Mouse (Mus musculus) heart, embryonic 14.5 days (tissue): ENCODE results near the gene Txndc16. TPM values are rescaled to one million over a fixed set of nuclear protein-coding genes. Genes with fewer than 3 reads are reported as not detected.

Experiments used
- ATAC-seq: fragments of 200-750 bp; cut with Nextera tagmentation; 2 replicates; pipeline ENCODE4 v1.8.0; 2017; ENCODE audit warnings: low read depth, moderate TSS enrichment; ENCODE audit not compliant: insufficient number of reproducible peaks, insufficient read depth, low FRiP score
- H3K27ac ChIP-seq, 2 experiments: fragments of 200-500 bp in 1 of 2; fragments of 300-500 bp in 1 of 2; sonication (generic) in 1 of 2; replicated peaks in 1 of 2; 2 replicates each; pipeline ENCODE4 v1.5.1; 2012 to 2014; ENCODE audit warnings: low read depth in 2 of 2, low read length in 2 of 2, control low read depth in 1 of 2, mild to moderate bottlenecking in 1 of 2, mixed read lengths in 1 of 2; ENCODE audit not compliant: control insufficient read depth in 1 of 2, insufficient read depth in 1 of 2
- H3K27me3 ChIP-seq: fragments of 300-500 bp; sonication (generic); 2 replicates; pipeline ENCODE4 v1.6.1; 2014; ENCODE audit warnings: mild to moderate bottlenecking, low read length, control low read depth; ENCODE audit not compliant: control insufficient read depth, insufficient read depth
- H3K36me3 ChIP-seq: fragments of 300-500 bp; sonication (generic); 2 replicates; pipeline ENCODE4 v1.6.1; 2014; ENCODE audit warnings: mild to moderate bottlenecking, control low read depth, low read length, mixed read lengths; ENCODE audit not compliant: control insufficient read depth, insufficient read depth
- H3K4me1 ChIP-seq, 2 experiments: fragments of 200-500 bp in 1 of 2; fragments of 300-500 bp in 1 of 2; sonication (generic) in 1 of 2; 2 replicates each; pipeline ENCODE4 v1.6.1; 2012 to 2014; ENCODE audit warnings: low read length in 2 of 2, control low read depth in 1 of 2, mixed read lengths in 1 of 2; ENCODE audit not compliant: control insufficient read depth in 2 of 2, insufficient read depth in 2 of 2
- H3K4me2 ChIP-seq: fragments of 300-500 bp; sonication (generic); 2 replicates; pipeline ENCODE4 v1.6.1; 2014; ENCODE audit warnings: mild to moderate bottlenecking, low read length
- H3K4me3 ChIP-seq, 2 experiments: fragments of 200-500 bp in 1 of 2; fragments of 300-500 bp in 1 of 2; sonication (generic) in 1 of 2; 2 replicates each; pipeline ENCODE4 v1.5.1; 2012 to 2014; ENCODE audit warnings: low read length in 2 of 2, mild to moderate bottlenecking in 2 of 2, control low read depth in 1 of 2, low read depth in 1 of 2, moderate library complexity in 1 of 2; ENCODE audit not compliant: control insufficient read depth in 1 of 2, insufficient read depth in 1 of 2
- H3K9ac ChIP-seq: fragments of 300-500 bp; sonication (generic); 2 replicates; pipeline ENCODE4 v1.6.1; 2014; ENCODE audit warnings: mild to moderate bottlenecking, low read length
- H3K9me3 ChIP-seq: fragments of 300-500 bp; sonication (generic); 2 replicates; pipeline ENCODE4 v1.6.1; 2016; ENCODE audit warnings: low read length, control low read depth; ENCODE audit not compliant: control insufficient read depth
- WGBS: fragments of 180-500 bp; shearing (Covaris S2); extraction: QIAGEN DNeasy Blood & Tissue Kit; methylation state at CpG from one replicate; pipeline ENCODE4 v1.1.7; 2014; 5-methylcytosine and 5-hydroxymethylcytosine counted together
- polyA plus RNA-seq: library from polyadenylated mRNA; unstranded; fragments of >200 nt; fragmentation: Nextera tagmentation; extraction: Ambion mirVana; gene quantifications from 2 replicates; pipeline ENCODE4 v1.2.1, GENCODE M21; 2014

Gene Txndc16
- polyA plus RNA-seq, result 15.3 and 17.7 TPM in 2 replicates

DNA sequence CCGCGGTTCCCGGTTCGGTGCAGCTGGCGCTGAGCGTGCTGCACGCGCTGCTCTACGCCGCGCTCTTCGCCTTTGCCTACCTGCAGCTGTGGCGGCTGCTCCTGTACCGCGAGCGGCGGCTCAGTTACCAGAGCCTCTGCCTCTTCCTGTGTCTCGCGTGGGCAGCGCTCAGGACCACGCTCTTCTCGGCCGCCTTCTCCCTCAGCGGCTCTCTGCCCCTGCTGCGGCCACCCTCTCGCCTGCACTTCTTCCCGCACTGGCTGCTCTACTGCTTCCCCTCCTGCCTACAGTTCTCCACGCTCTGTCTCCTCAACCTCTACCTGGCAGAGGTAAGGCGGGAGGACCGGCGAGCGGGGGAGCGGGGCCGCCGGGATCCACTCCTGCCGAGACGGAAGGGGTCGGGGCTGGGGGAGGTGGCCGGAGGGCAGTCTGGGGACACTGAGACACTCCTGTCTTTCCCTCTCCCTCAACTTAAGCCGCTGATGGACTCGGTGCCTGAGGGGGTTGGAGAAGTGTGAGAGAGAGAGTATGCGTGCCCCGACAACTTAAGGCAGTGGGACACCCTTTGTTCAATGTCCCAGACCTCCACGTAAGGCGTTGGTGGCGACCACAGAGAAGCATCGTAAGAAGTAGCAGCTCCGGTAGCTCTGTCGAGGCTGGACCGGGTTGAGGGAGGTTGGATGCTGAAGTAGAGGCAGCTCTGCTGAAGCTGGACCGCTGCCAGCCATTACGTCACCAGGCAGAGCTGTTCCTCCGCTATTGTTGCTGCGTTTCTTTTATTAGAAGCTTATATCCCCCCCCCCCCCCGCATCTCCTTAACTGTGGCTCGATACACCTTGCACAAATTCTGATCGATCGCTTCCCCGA is at the start of gene Txndc16:
Txndc16 (minus strand) TSS at position 239 of the 867 bp plus-strand sequence.
- Histone ChIP-seq H3K9ac (peak within 1 kb of the TSS; percentile 92), H3K36me3 (no peaks in the 10 kb centered on the region), H3K27ac (peak within 1 kb of the TSS; percentile 89 to 96), H3K9me3 (no peaks in the 10 kb centered on the region), H3K4me2 (peak within 1 kb of the TSS; percentile 95), H3K27me3 (no peaks in the 10 kb centered on the region), H3K4me1 (0 out of 4 replicates have a peak, but pooled peaks cover 0 to 5% of the 10 kb centered on the region in 2 experiments), H3K4me3 (peak within 1 kb of the TSS; percentile 68 to 89)
- WGBS, result under 1% methylated on average over 58 of the region's 59 CpGs
- ATAC-seq, result peak; percentile 36

GRCm38 (mm10) chr14:45263831-45264592 is 43.9 kb upstream of the Txndc16 start:
- ATAC-seq, result no peak
- no peaks in the 10 kb centered on the region for H3K4me1 ChIP-seq
- H3K36me3 ChIP-seq, result peaks cover 6% of the 10 kb centered on the region; the same call in 1 of the 2 replicates
- no peak overlapping the region for H3K4me3 ChIP-seq
- H3K27me3 ChIP-seq, result no peaks in the 10 kb centered on the region
- WGBS, result 83% methylated on average over 3 of the region's 3 CpGs
- no peak overlapping the region for H3K4me2 ChIP-seq
- peaks cover 3% of the 10 kb centered on the region; the same call in 1 of the 2 replicates for H3K9me3 ChIP-seq
- H3K9ac ChIP-seq, result no peak overlapping the region
- no peak overlapping the region for H3K27ac ChIP-seq

DNA sequence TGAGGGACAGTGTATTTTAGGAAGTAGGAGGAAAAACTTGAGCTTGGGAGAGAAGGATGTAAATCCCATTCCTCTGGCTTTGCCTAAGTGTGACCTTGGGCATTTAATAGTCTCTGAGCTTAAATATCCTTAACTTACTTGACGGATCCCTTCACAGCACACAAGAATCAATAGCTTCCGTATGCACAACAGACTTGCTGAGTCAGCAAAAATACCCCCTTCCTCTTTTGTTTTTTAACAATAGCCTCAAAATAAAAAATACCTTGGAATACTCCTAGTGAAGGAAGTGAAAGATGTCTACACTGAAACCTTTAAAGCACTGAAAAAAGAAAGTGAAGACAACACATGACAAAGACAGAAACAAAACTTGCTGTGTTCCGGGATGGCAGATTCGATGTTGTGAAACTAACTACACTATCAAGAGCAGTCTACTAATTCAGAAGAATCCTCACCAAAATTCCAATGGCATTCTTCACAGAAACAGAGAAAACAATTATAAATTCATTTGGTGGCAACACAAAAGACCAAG is 31.5 kb upstream of the Txndc16 start:
- Histone ChIP-seq H3K4me1 (no peaks in the 10 kb centered on the region), H3K9ac (no peak overlapping the region), H3K36me3 (0 out of 2 replicates have a peak, but pooled peaks cover 6% of the 10 kb centered on the region), H3K4me2 (no peak overlapping the region), H3K9me3 (no peaks in the 10 kb centered on the region), H3K27me3 (no peaks in the 10 kb centered on the region), H3K4me3 (no peak overlapping the region), H3K27ac (no peak overlapping the region)
- ATAC-seq, result no peak
- WGBS, result 87% methylated on average over 4 of the region's 4 CpGs

DNA sequence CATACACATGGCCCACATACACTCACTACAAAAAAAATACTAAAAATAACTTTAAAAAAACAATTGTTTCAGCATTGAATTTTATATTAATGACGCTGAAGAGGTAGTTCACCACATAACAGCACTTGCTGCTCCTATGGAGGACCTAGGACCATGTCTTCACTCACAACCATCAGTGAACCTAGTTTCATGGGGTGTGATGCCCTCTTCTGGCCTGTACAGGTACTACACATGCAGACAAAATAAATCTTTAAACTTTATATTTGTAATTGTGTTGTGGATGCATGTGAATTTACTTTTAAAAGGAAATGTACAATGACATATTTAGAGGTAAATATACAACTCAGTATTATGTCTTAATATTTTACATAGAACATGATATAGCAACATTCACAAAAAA is 21.5 kb upstream of the Txndc16 start:
- no peaks in the 10 kb centered on the region for H3K36me3 ChIP-seq
- H3K9me3 ChIP-seq, result no peaks in the 10 kb centered on the region
- H3K4me3 ChIP-seq, result no peak overlapping the region
- H3K4me1 ChIP-seq, result no peaks in the 10 kb centered on the region
- ATAC-seq, result no peak
- no peak overlapping the region for H3K4me2 ChIP-seq
- H3K27ac ChIP-seq, result no peak overlapping the region
- H3K27me3 ChIP-seq, result no peaks in the 10 kb centered on the region
- no peak overlapping the region for H3K9ac ChIP-seq
- WGBS, result 53% methylated on average over 1 of the region's 1 CpGs

GRCm38 (mm10) chr14:45239042-45239441 is 18.9 kb upstream of the Txndc16 start:
- Histone ChIP-seq H3K4me3 (no peak overlapping the region), H3K4me1 (no peaks in the 10 kb centered on the region), H3K4me2 (no peak overlapping the region), H3K36me3 (no peaks in the 10 kb centered on the region), H3K27ac (no peak overlapping the region), H3K27me3 (no peaks in the 10 kb centered on the region), H3K9me3 (no peaks in the 10 kb centered on the region), H3K9ac (no peak overlapping the region)
- no peak for ATAC-seq
- WGBS, result 85% methylated on average over 2 of the region's 2 CpGs

DNA sequence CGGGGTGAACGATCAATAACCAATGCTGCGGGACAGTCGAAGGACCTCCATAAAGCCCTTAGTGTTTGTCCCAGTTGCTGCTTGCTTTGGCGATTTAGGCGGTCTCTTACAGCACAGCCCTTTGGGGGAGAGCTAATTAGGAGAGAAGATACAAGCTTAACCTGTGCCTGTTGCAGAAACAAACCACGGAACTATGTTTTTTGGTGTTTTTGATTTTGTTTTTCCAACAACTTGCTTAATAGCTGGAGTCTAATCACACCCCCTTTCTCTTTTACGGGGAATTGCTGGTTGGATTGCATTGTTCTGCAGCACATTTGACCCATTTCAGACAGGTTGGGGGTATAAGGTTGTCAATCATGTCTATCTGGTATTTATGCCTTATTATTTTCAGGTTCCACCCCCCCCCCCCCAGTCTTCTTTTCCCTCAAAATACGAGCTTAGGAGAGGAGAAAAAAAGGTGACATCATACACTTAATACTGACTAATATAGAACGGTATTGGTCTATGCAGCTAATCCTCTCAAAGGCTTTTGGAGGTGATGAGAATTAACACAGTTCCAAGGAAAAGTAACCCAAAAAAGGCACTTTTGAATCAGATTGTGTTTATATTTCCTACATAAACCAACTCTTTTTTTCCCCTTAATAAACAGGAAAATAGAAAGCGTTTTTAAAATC is 966 bp upstream of the Txndc16 start:
- Histone ChIP-seq H3K9ac (peak overlapping the region; percentile 92), H3K4me3 (peak overlapping the region; percentile 59 to 89), H3K36me3 (no peaks in the 10 kb centered on the region), H3K4me1 (0 out of 4 replicates have a peak, but pooled peaks cover 0 to 5% of the 10 kb centered on the region in 2 experiments), H3K4me2 (peak overlapping the region; percentile 95), H3K9me3 (no peaks in the 10 kb centered on the region), H3K27ac (peak overlapping the region; percentile 89 to 96), H3K27me3 (no peaks in the 10 kb centered on the region)
- ATAC-seq, result no peak
- WGBS, result 9% methylated on average over 11 of the region's 11 CpGs
